Mouse (Mus musculus) kidney, adult 2 months (tissue): ENCODE data around the gene Col6a1.

Experiments
- CTCF ChIP-seq: fragments of 200-500 bp; conservative IDR thresholded peaks from 2 replicates; pipeline ENCODE4 v1.5.1; 2011; ENCODE audit warnings: low read depth, mild to moderate bottlenecking, control low read depth, low read length, moderate library complexity, mixed read lengths; ENCODE audit not compliant: insufficient read depth, insufficient read length
- POLR2A ChIP-seq: fragments of 200-500 bp; IDR thresholded peaks from one replicate; pipeline ENCODE4 v1.6.1; 2011; ENCODE audit warnings: low read depth, low read length, control low read depth

GRCm38 (mm10) chr10:76678122-76678521 is 47.8 kb downstream of the Col6a1 start:
- TF ChIP-seq POLR2A (no peak), CTCF (no peak)
